Mouse (Mus musculus) embryo, embryonic 11 days (tissue): ENCODE measurements around the gene Gm38392.
A peak's percentile ranks its signal among the peaks of the same experiment; 100 is the strongest.

Experiments used
- DNase-seq: peaks from one replicate; pipeline ENCODE4 v3.0.0-alpha.2; 2015

Gene Gm38392

GRCm38 (mm10) chr3:88235216-88235615 is 51.8 kb downstream of the Gm38392 start:
- DNase-seq: no peak

GRCm38 (mm10) chr3:88234041-88234440 is 53.0 kb downstream of the Gm38392 start:
- DNase-seq: no peak

GRCm38 (mm10) chr3:88232851-88233649 is 54.0 kb downstream of the Gm38392 start:
- no peak for DNase-seq

GRCm38 (mm10) chr3:88232301-88232702 is 54.7 kb downstream of the Gm38392 start:
- no peak for DNase-seq

- DNase-seq: peak; percentile 65
Measured at GRCm38 (mm10) chr3:88231061-88231641, 55.9 kb downstream of the Gm38392 start.

- no peak for DNase-seq
Measured at GRCm38 (mm10) chr3:88230262-88231047, 56.6 kb downstream of the Gm38392 start.

GRCm38 (mm10) chr3:88229526-88229925 is 57.5 kb downstream of the Gm38392 start:
- no peak for DNase-seq

GRCm38 (mm10) chr3:88228906-88229305 is 58.1 kb downstream of the Gm38392 start:
- no peak for DNase-seq

GRCm38 (mm10) chr3:88227976-88228375 is 59.0 kb downstream of the Gm38392 start:
- no peak for DNase-seq

GRCm38 (mm10) chr3:88227260-88227659 is 59.8 kb downstream of the Gm38392 start:
- DNase-seq: no peak

GRCm38 (mm10) chr3:88226101-88226845 is 60.7 kb downstream of the Gm38392 start:
- no peak for DNase-seq

GRCm38 (mm10) chr3:88224929-88225328 is 62.1 kb downstream of the Gm38392 start:
- DNase-seq: no peak

GRCm38 (mm10) chr3:88222446-88222845 is 64.6 kb downstream of the Gm38392 start:
- DNase-seq: no peak

GRCm38 (mm10) chr3:88221519-88222390 is 65.3 kb downstream of the Gm38392 start:
- DNase-seq: no peak

- DNase-seq: peak; percentile 90
Measured at GRCm38 (mm10) chr3:88220842-88221241, 66.2 kb downstream of the Gm38392 start.

GRCm38 (mm10) chr3:88219940-88220339 is 67.1 kb downstream of the Gm38392 start:
- DNase-seq: no peak

GRCm38 (mm10) chr3:88217679-88218078 is 69.3 kb downstream of the Gm38392 start:
- DNase-seq: no peak

- no peak for DNase-seq
Measured at GRCm38 (mm10) chr3:88216534-88217326, 70.3 kb downstream of the Gm38392 start.

- no peak for DNase-seq
Measured at GRCm38 (mm10) chr3:88216116-88216515, 70.9 kb downstream of the Gm38392 start.

- no peak for DNase-seq
Measured at GRCm38 (mm10) chr3:88215553-88216004, 71.4 kb downstream of the Gm38392 start.
